Mouse (Mus musculus) embryonic facial prominence, embryonic 14.5 days (tissue): ENCODE results near the gene Dhx37. TPM values are rescaled to one million over a fixed set of nuclear protein-coding genes. Genes with fewer than 3 reads are reported as not detected.
"Not testable (repeated sequence)": the region's sequence is repeated elsewhere in the genome, so short reads cannot be mapped to it uniquely, and the experiment has no call there.

Experiments used
- ATAC-seq: fragments of 200-750 bp; cut with Nextera tagmentation; 2 replicates; pipeline ENCODE4 v1.8.0; 2017; ENCODE audit warnings: low read depth, moderate number of reproducible peaks, moderate TSS enrichment
- DNase-seq: peaks from one replicate; pipeline ENCODE4 v3.0.0-alpha.2; 2015; ENCODE audit warnings: low spot score
- H3K27ac ChIP-seq: fragments of 300-500 bp; sonication (generic); replicated peaks from 2 replicates; pipeline ENCODE4 v1.5.1; 2014; ENCODE audit warnings: low read depth, mild to moderate bottlenecking, low read length, moderate library complexity
- H3K27me3 ChIP-seq: fragments of 300-500 bp; sonication (generic); replicated peaks from 2 replicates; pipeline ENCODE4 v1.6.1; 2014; ENCODE audit warnings: low read length; ENCODE audit not compliant: control insufficient read depth, insufficient read depth
- H3K36me3 ChIP-seq: fragments of 300-500 bp; sonication (generic); 2 replicates; pipeline ENCODE4 v1.6.1; 2014; ENCODE audit warnings: low read length, mixed read lengths; ENCODE audit not compliant: control insufficient read depth, insufficient read depth
- H3K4me1 ChIP-seq: fragments of 300-500 bp; sonication (generic); 2 replicates; pipeline ENCODE4 v1.6.1; 2014; ENCODE audit warnings: antibody characterized with exemption, low read length; ENCODE audit not compliant: control insufficient read depth, insufficient read depth
- H3K4me2 ChIP-seq: fragments of 300-500 bp; sonication (generic); 2 replicates; pipeline ENCODE4 v1.6.1; 2014; ENCODE audit warnings: low read depth, mild to moderate bottlenecking, low read length, moderate library complexity, mixed read lengths
- H3K4me3 ChIP-seq: fragments of 300-500 bp; sonication (generic); 2 replicates; pipeline ENCODE4 v1.5.1; 2014; ENCODE audit warnings: low read depth, mild to moderate bottlenecking, low read length
- H3K9ac ChIP-seq: fragments of 300-500 bp; sonication (generic); 2 replicates; pipeline ENCODE4 v1.6.1; 2014; ENCODE audit warnings: low read depth, mild to moderate bottlenecking, low read length, moderate library complexity, mixed read lengths
- H3K9me3 ChIP-seq: fragments of 300-500 bp; sonication (generic); 2 replicates; pipeline ENCODE4 v1.6.1; 2016; ENCODE audit warnings: low read length; ENCODE audit not compliant: control insufficient read depth
- WGBS: fragments of 180-500 bp; shearing (Covaris S2); extraction: QIAGEN DNeasy Blood & Tissue Kit; methylation state at CpG from one replicate; pipeline ENCODE4 v1.1.7; 2014; 5-methylcytosine and 5-hydroxymethylcytosine counted together
- polyA plus RNA-seq: library from polyadenylated mRNA; unstranded; fragments of >200 nt; fragmentation: Nextera tagmentation; extraction: Ambion mirVana; gene quantifications from 2 replicates; pipeline ENCODE4 v1.2.1, GENCODE M21; 2014

Dhx37 gene
- polyA plus RNA-seq, 1 experiment from 2014 or later, result 4.8 TPM

DNA sequence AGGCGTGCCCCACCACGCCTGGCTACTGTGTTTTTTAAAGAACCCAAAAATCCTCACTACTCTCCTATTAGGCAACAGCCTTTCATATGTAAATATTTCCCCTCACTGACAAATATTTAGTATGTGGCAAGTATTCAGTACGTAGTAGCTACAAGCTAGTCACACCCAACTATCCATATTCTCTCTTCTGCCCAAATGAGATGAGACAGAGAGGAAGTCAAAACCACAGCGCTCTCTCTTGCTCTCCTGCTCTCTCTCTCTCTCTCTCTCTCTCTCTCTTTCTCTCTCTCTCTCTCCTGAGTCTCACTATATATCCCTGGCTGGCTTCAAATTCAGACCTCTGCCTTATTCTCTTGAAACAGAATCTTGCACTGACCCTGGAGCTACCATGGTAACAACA lies 10.6 kb upstream of the Dhx37 start:
- no peak overlapping the region for H3K27ac ChIP-seq
- no peak for ATAC-seq
- peaks cover 4% of the 10 kb centered on the region for H3K4me1 ChIP-seq
- no peak for DNase-seq
- no peak overlapping the region for H3K9ac ChIP-seq
- no peaks in the 10 kb centered on the region for H3K9me3 ChIP-seq
- no peak overlapping the region for H3K4me3 ChIP-seq
- no peaks in the 10 kb centered on the region for H3K36me3 ChIP-seq
- WGBS, result 91% methylated on average over 4 of the region's 4 CpGs
- no peaks in the 10 kb centered on the region for H3K27me3 ChIP-seq
- H3K4me2 ChIP-seq, result no peak overlapping the region

DNA sequence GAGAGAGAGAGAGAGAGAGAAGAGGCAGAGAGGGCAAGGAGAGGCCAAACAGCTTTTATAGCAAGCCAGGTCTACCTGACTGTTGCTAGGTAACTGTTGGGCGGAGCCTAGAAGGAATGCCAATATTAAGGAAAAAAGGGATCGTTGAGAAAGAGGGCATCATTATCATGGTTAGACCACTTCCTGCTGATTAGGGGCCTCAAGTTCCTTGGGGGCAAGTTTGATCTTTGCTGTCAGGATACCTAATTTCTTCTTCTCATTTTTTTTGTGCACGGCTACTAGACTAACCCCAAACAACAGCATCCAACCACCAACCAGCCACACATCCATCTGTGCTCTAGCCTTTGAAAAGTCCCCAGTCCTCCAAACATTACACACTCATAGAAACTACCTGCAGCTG lies 10.0 kb upstream of the Dhx37 start:
- Histone ChIP-seq H3K9me3 (no peaks in the 10 kb centered on the region), H3K27ac (no peak overlapping the region), H3K36me3 (no peaks in the 10 kb centered on the region), H3K4me1 (peaks cover 4% of the 10 kb centered on the region), H3K9ac (no peak overlapping the region), H3K4me2 (no peak overlapping the region), H3K4me3 (no peak overlapping the region), H3K27me3 (no peaks in the 10 kb centered on the region)
- ATAC-seq (no peak), DNase-seq (no peak)
- 76% methylated on average over 3 of the region's 3 CpGs for WGBS

DNA sequence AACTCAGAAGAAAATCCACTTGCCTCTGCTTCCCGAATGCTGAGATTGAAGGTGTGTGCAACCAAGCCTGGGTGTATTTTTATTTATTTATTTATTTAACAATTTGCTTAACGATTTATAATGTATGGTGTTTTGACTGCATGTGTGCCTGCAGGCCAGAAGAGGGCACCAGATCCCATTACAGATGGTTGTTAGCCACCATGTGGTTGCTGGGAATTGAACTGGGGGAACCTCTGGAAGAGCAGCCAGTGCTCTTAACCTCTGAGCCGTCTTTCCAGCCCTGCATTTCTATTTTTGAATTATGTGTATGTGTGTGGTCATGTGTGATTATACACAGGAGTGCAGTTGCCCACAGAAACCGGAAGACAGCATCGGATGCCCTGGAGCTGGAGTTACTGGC lies 9.4 kb upstream of the Dhx37 start:
- Histone ChIP-seq H3K9ac (no peak overlapping the region), H3K27ac (no peak overlapping the region), H3K9me3 (no peaks in the 10 kb centered on the region), H3K4me3 (no peak overlapping the region), H3K4me2 (no peak overlapping the region), H3K27me3 (no peaks in the 10 kb centered on the region), H3K36me3 (no peaks in the 10 kb centered on the region), H3K4me1 (peaks cover 4% of the 10 kb centered on the region)
- ATAC-seq (no peak), DNase-seq (no peak)
- WGBS, result 87% methylated on average over 5 of the region's 5 CpGs

DNA sequence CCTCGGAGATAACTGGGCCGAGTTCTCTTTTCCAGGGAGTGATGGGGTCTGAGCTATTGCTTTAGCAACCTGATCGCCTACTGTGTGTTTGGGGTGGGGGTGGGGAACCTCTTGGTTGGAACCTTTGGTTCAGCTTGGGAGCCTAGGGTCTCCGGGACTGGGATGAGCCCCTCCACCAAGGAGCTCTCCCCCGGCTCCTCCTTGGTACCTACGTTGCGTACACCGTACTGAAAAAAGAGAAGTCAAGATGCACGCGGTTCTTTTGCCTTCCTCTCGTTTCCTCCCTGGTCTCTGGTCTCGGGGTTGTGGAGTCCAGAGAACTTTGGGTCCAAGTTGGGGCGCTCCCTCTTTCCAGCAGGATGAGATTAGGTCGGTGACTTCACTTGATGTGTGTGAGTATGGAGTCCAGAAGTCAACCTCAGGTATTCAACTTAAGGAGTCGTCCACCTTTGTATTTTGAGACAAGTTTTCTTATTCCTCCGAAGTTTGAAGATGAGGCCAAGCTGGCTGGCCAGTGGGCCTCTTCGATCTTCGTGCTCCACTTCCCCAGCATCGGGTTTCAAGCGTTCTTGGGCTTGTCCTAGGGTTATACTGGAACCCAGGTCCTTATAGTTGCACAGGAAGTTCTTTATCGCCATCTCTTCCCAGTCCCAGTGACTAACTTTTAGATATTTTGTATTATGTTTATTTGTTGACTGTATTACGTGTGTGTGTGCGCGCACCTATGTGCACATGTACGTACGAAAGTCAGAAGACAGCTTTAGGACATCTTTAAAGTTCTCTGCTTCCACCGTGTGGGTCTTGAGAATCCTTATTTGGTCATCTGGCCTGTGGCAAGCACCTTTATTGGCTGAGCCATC lies 8.4 kb upstream of the Dhx37 start:
- DNase-seq (peak; percentile 6), ATAC-seq (peak; percentile 5; the same call in 1 of the 2 replicates)
- H3K27me3 ChIP-seq, result no peaks in the 10 kb centered on the region
- peak overlapping the region; percentile 89 for H3K9ac ChIP-seq
- WGBS, result 20% methylated on average over 25 of the region's 27 CpGs
- peak overlapping the region; percentile 89 for H3K4me2 ChIP-seq
- H3K9me3 ChIP-seq, result no peaks in the 10 kb centered on the region
- peak overlapping the region; percentile 67; the same call in 1 of the 2 replicates for H3K27ac ChIP-seq
- H3K4me3 ChIP-seq, result peak overlapping the region; percentile 94
- peaks cover 4% of the 10 kb centered on the region for H3K4me1 ChIP-seq
- H3K36me3 ChIP-seq, result no peaks in the 10 kb centered on the region

DNA sequence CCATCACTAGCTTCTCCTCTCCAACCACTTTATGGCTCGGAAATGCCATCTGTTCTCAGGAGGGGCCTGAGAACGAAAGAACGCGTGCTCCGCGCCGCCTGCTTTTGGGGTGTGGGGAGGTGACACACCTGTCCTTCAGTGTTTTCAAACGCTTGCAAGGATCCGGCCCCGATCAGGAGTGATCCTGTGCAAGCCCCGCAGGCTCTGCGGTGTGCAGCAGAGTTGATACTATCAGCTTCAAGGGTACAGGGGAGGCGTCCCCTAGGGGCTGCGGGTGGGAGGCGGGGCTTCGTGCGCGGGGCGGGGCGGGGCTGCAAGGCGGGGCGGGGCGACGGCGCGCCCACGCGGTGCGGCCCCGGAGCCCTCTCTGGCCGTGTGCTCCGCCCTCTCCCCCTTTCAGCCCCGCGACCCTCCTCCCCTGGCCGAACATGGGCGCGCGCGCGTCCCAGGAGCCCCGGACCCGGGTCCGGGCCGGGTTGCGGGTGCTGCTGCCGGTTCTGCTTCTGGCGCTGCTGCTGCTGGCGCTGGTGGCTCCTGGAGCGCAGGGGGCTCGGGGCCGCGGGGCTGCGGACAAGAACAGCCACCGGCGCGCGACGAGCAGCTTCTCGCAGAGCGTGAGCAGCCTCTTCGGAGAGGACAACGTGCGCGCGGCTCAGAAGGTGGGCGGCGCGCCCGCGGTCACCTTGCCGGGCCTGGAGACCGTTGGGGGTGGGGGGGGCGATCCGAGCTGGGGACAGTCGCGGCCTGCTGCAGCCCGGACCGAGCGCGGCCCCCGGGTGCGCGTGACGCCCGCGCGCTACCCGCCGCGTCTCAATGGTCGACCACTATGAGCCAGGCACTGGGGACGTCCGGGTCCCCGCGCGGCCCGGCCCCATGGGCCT lies 7.6 kb upstream of the Dhx37 start, which contains the start of gene Bri3bp:
Gene Bri3bp, plus strand, starts transcription at position 335 of the 881 bp plus-strand sequence.
- WGBS, result under 1% methylated on average over 18 of the region's 97 CpGs
- H3K4me2 ChIP-seq, result peak within 1 kb of the TSS; percentile 89
- no peaks in the 10 kb centered on the region for H3K27me3 ChIP-seq
- H3K9me3 ChIP-seq, result no peaks in the 10 kb centered on the region
- peaks cover 4% of the 10 kb centered on the region for H3K4me1 ChIP-seq
- peak within 1 kb of the TSS; percentile 67 for H3K27ac ChIP-seq
- H3K4me3 ChIP-seq, result peak within 1 kb of the TSS; percentile 94
- peak within 1 kb of the TSS; percentile 89 for H3K9ac ChIP-seq
- DNase-seq, result peak; percentile 82
- no peaks in the 10 kb centered on the region for H3K36me3 ChIP-seq
- peak; percentile 93 for ATAC-seq

DNA sequence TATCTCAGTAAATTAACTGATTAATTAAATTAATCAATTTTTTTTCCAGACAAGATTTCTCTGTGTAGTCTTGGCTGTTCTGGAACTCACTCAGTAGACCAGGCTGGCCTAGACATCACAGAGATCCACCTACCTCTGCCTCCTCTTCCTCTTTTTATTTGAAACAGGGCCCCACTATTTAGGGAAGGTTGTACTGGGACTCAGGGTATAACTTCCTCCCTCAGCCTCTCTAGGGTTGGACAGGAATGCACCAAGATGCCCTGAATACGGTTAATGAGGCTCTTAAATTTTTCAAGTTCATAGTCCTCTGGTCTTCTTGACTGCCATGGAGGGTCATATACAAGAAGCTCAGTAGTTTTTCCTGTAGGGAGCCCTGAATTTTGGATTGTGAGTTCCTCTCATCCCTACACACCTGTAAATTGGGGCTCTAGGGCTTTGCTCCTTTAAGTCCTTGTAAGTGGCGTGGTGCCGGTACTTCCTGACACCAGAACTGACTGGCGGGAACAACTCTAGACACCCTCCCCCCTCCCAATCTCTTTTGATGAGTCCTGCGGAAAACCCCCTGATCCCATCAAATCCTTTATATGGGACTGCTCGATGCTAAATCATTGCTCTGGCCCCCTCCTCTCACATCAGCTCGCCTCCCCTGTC lies 6.8 kb upstream of the Dhx37 start:
- Histone ChIP-seq H3K36me3 (no peaks in the 10 kb centered on the region), H3K4me3 (peak overlapping the region; percentile 94), H3K9me3 (no peaks in the 10 kb centered on the region), H3K4me2 (peak overlapping the region; percentile 89), H3K9ac (peak overlapping the region; percentile 89), H3K27ac (peak overlapping the region; percentile 67; the same call in 1 of the 2 replicates), H3K4me1 (peaks cover 4% of the 10 kb centered on the region), H3K27me3 (no peaks in the 10 kb centered on the region)
- WGBS, result 5% methylated on average over 7 of the region's 7 CpGs
- DNase-seq, result peak; percentile 19
- ATAC-seq, result no peak

DNA sequence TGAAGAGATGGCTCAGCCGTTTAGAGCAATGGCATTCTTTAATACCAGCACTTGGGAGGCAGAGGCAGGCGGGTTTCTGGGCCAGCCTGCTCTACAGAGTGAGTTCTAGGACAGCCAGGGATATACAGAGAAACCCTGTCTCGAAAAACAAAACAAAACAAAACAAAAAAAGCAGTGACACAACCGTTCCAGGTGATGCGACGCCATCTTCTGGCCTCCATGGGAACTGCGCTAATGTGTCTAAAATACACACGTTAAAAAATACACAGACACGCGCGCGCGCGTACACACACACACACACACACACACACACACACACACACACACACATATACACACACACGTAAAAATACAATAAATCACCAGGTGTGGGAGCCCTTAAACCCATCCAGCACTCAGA lies 426 bp upstream of the Dhx37 start:
- not testable (repeated sequence) for H3K9ac ChIP-seq, H3K9me3 ChIP-seq, ATAC-seq, H3K27me3 ChIP-seq, DNase-seq, H3K27ac ChIP-seq, H3K4me1 ChIP-seq
- WGBS, result 60% methylated on average over 15 of the region's 15 CpGs
- Histone ChIP-seq H3K36me3 (peaks cover 25% of the 10 kb centered on the region), H3K4me3 (peak overlapping the region; percentile 79), H3K4me2 (peak overlapping the region; percentile 92)

DNA sequence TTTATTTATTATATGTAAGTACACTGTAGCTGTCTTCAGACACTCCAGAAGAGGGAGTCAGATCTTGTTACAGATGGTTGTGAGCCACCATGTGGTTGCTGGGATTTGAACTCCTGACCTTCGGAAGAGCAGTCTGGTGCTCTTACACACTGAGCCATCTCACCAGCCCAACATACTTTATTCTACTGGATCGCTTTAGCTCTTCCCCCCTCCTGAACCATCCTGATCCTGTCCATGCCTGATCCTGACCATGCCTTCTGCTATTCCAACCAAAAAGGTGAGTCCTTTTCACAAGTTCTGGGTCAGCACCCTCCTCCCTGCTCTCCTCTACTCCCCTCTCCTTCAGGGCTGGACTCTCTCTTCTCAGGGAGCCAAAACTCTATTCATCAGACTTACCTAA lies 1.6 kb downstream of the Dhx37 start:
- H3K4me1 ChIP-seq, H3K9me3 ChIP-seq, ATAC-seq, H3K27me3 ChIP-seq, H3K4me2 ChIP-seq, H3K4me3 ChIP-seq, DNase-seq, H3K9ac ChIP-seq, H3K27ac ChIP-seq: not testable (repeated sequence)
- peaks cover 45% of the 10 kb centered on the region for H3K36me3 ChIP-seq
- 95% methylated on average over 2 of the region's 2 CpGs for WGBS
